Mouse (Mus musculus): ENCODE results near the gene Map6. TPM values are rescaled to one million over a fixed set of nuclear protein-coding genes. Genes with fewer than 3 reads are reported as not detected.

The Map6 gene
- polyA plus RNA-seq, 1 experiment from 2014 or later: 0.07 TPM

- 2% methylated on average over 24 of the region's 24 CpGs for WGBS (ENCODE audit: insufficient replicate concordance)
- Histone ChIP-seq H3K9me3 (replicated peaks; ENCODE audit: control insufficient read depth, low read length) (no peaks in the 10 kb centered on the region; the same call in 1 of the 2 replicates), H3K9ac (ENCODE audit: low read depth, low read length) (peak overlapping the region; percentile 27; the same call in 1 of the 2 replicates), H3K27ac (ENCODE audit: low read length) (no peak overlapping the region), H3K27me3 (ENCODE audit: control insufficient read depth, insufficient read depth, low read depth, low read length) (peaks cover 22% of the 10 kb centered on the region), H3K36me3 (ENCODE audit: control insufficient read depth, insufficient read depth) (no peaks in the 10 kb centered on the region), H3K4me1 (ENCODE audit: control insufficient read depth, low read depth, low read length) (peaks cover 12% of the 10 kb centered on the region), H3K4me2 (ENCODE audit: low read depth, low read length) (peak overlapping the region; percentile 88), H3K4me3 (ENCODE audit: low read depth, low read length) (peak overlapping the region; percentile 64)
- ATAC-seq (ENCODE audit: low read depth): peak; percentile 37
Measured at GRCm38 (mm10) chr7:99380491-99381213, 113.4 kb downstream of the Map6 start.

GRCm38 (mm10) chr7:99381214-99382087 lies 114.2 kb downstream of the Map6 start, which contains the start of gene Gdpd5:
Gdpd5 (plus strand) TSS chr7:99381414.
- H3K4me1 ChIP-seq (ENCODE audit: control insufficient read depth, low read depth, low read length): peaks cover 12% of the 10 kb centered on the region
- H3K27ac ChIP-seq (ENCODE audit: low read length): no peak within 1 kb of the TSS
- peak within 1 kb of the TSS; percentile 64 for H3K4me3 ChIP-seq (ENCODE audit: low read depth, low read length)
- H3K9ac ChIP-seq (ENCODE audit: low read depth, low read length): peak within 1 kb of the TSS; percentile 53
- ATAC-seq (ENCODE audit: low read depth): peak; percentile 93
- no peaks in the 10 kb centered on the region; the same call in 1 of the 2 replicates for H3K9me3 ChIP-seq (replicated peaks; ENCODE audit: control insufficient read depth, low read length)
- peaks cover 22% of the 10 kb centered on the region for H3K27me3 ChIP-seq (ENCODE audit: control insufficient read depth, insufficient read depth, low read depth, low read length)
- H3K36me3 ChIP-seq (ENCODE audit: control insufficient read depth, insufficient read depth): no peaks in the 10 kb centered on the region
- peak within 1 kb of the TSS; percentile 88 for H3K4me2 ChIP-seq (ENCODE audit: low read depth, low read length)
- WGBS (ENCODE audit: insufficient replicate concordance): under 1% methylated on average over 73 of the region's 73 CpGs

- no peaks in the 10 kb centered on the region for H3K9me3 ChIP-seq (replicated peaks; ENCODE audit: control insufficient read depth, low read length)
- peaks cover 12% of the 10 kb centered on the region for H3K4me1 ChIP-seq (ENCODE audit: control insufficient read depth, low read depth, low read length)
- no peak overlapping the region for H3K27ac ChIP-seq (ENCODE audit: low read length)
- H3K27me3 ChIP-seq (ENCODE audit: control insufficient read depth, insufficient read depth, low read depth, low read length): peaks cover 22% of the 10 kb centered on the region
- no peaks in the 10 kb centered on the region for H3K36me3 ChIP-seq (ENCODE audit: control insufficient read depth, insufficient read depth)
- H3K4me3 ChIP-seq (ENCODE audit: low read depth, low read length): peak overlapping the region; percentile 64
- WGBS (ENCODE audit: insufficient replicate concordance): 6% methylated on average over 30 of the region's 30 CpGs
- H3K9ac ChIP-seq (ENCODE audit: low read depth, low read length): peak overlapping the region; percentile 53
- no peak for ATAC-seq (ENCODE audit: low read depth)
- peak overlapping the region; percentile 88 for H3K4me2 ChIP-seq (ENCODE audit: low read depth, low read length)
Measured at GRCm38 (mm10) chr7:99382088-99383000, 115.1 kb downstream of the Map6 start.

- no peak for ATAC-seq (ENCODE audit: low read depth)
- H3K4me1 ChIP-seq (ENCODE audit: control insufficient read depth, low read depth, low read length): peaks cover 12% of the 10 kb centered on the region
- 47% methylated on average over 5 of the region's 5 CpGs for WGBS (ENCODE audit: insufficient replicate concordance)
- no peak overlapping the region for H3K4me2 ChIP-seq (ENCODE audit: low read depth, low read length)
- no peak overlapping the region for H3K9ac ChIP-seq (ENCODE audit: low read depth, low read length)
- peaks cover 22% of the 10 kb centered on the region for H3K27me3 ChIP-seq (ENCODE audit: control insufficient read depth, insufficient read depth, low read depth, low read length)
- no peak overlapping the region for H3K27ac ChIP-seq (ENCODE audit: low read length)
- H3K9me3 ChIP-seq (replicated peaks; ENCODE audit: control insufficient read depth, low read length): no peaks in the 10 kb centered on the region
- H3K4me3 ChIP-seq (ENCODE audit: low read depth, low read length): no peak overlapping the region
- no peaks in the 10 kb centered on the region for H3K36me3 ChIP-seq (ENCODE audit: control insufficient read depth, insufficient read depth)
Measured at GRCm38 (mm10) chr7:99383246-99383645, 116.0 kb downstream of the Map6 start.

- peaks cover 20% of the 10 kb centered on the region for H3K27me3 ChIP-seq (ENCODE audit: control insufficient read depth, insufficient read depth, low read depth, low read length)
- H3K27ac ChIP-seq (ENCODE audit: low read length): no peak overlapping the region
- H3K4me3 ChIP-seq (ENCODE audit: low read depth, low read length): no peak overlapping the region
- no peaks in the 10 kb centered on the region for H3K9me3 ChIP-seq (replicated peaks; ENCODE audit: control insufficient read depth, low read length)
- H3K9ac ChIP-seq (ENCODE audit: low read depth, low read length): no peak overlapping the region
- peaks cover 12% of the 10 kb centered on the region for H3K4me1 ChIP-seq (ENCODE audit: control insufficient read depth, low read depth, low read length)
- H3K4me2 ChIP-seq (ENCODE audit: low read depth, low read length): no peak overlapping the region
- ATAC-seq (ENCODE audit: low read depth): no peak
- H3K36me3 ChIP-seq (ENCODE audit: control insufficient read depth, insufficient read depth): no peaks in the 10 kb centered on the region
- WGBS (ENCODE audit: insufficient replicate concordance): 25% methylated on average over 4 of the region's 4 CpGs
Measured at GRCm38 (mm10) chr7:99384101-99384611, 116.9 kb downstream of the Map6 start.

GRCm38 (mm10) chr7:99386030-99386429 lies 118.8 kb downstream of the Map6 start:
- Histone ChIP-seq H3K27ac (ENCODE audit: low read length) (no peak overlapping the region), H3K27me3 (ENCODE audit: control insufficient read depth, insufficient read depth, low read depth, low read length) (peaks cover 20% of the 10 kb centered on the region), H3K36me3 (ENCODE audit: control insufficient read depth, insufficient read depth) (no peaks in the 10 kb centered on the region), H3K4me1 (ENCODE audit: control insufficient read depth, low read depth, low read length) (peaks cover 9% of the 10 kb centered on the region), H3K9me3 (replicated peaks; ENCODE audit: control insufficient read depth, low read length) (no peaks in the 10 kb centered on the region), H3K4me3 (ENCODE audit: low read depth, low read length) (no peak overlapping the region), H3K9ac (ENCODE audit: low read depth, low read length) (no peak overlapping the region), H3K4me2 (ENCODE audit: low read depth, low read length) (no peak overlapping the region)
- ATAC-seq (ENCODE audit: low read depth): no peak
- 56% methylated on average over 5 of the region's 5 CpGs for WGBS (ENCODE audit: insufficient replicate concordance)

Other genes with a start within 250 kb of the Map6 start
- gene Uvrag, start 126.3 kb upstream of the Map6 start, polyA plus RNA-seq (2015; fragmentation: Nextera tagmentation; extraction: Ambion mirVana): 7.6 and 8.2 TPM in 2 replicates
- gene Dgat2, start 84.7 kb upstream of the Map6 start, polyA plus RNA-seq (2015; fragmentation: Nextera tagmentation; extraction: Ambion mirVana): 168 and 194 TPM in 2 replicates
- gene Mogat2, start 28.8 kb upstream of the Map6 start, polyA plus RNA-seq (2015; fragmentation: Nextera tagmentation; extraction: Ambion mirVana): 23.8 and 24.9 TPM in 2 replicates
- gene Serpinh1, start 85.8 kb downstream of the Map6 start, polyA plus RNA-seq (2015; fragmentation: Nextera tagmentation; extraction: Ambion mirVana): 68.7 and 72.1 TPM in 2 replicates
- gene Gdpd5, start 114.0 kb downstream of the Map6 start, polyA plus RNA-seq (2015; fragmentation: Nextera tagmentation; extraction: Ambion mirVana): 1.5 and 2.1 TPM in 2 replicates
- gene Klhl35, start 198.6 kb downstream of the Map6 start, polyA plus RNA-seq (2015; fragmentation: Nextera tagmentation; extraction: Ambion mirVana): 0.15 TPM in 1 of 2 replicates, not detected in the other
- 400 and 448 TPM in 2 replicates for gene Rps3, start 216.3 kb downstream of the Map6 start, polyA plus RNA-seq (2015; fragmentation: Nextera tagmentation; extraction: Ambion mirVana)